Mouse (Mus musculus) cerebellum, adult 11-12 months (tissue): ENCODE results near the gene Ddx31.

Experiments used
- DNase-seq: peaks from one replicate; pipeline ENCODE4 v3.0.0; 2022

The Ddx31 gene

DNA sequence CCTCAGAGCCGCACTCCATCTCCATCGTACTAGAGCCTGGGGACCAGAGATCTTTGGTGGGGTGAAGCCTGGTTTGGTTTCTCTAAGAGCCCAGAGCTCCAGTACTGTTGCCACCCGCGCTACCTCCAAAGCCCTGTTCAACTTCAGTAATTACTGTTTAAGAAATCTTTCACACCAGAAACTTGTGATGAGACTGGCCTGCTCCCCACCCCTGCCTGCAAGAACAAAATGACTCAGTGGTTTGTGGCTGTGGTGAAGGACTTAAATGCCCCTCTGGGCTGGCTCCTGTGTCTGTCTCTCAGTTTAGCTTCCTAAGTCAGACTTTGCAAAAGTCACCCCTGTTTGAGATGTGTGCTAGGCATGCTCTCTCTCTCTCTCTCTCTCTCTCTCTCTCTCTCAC, 72.8 kb downstream of the Ddx31 start:
- DNase-seq = no peak

DNA sequence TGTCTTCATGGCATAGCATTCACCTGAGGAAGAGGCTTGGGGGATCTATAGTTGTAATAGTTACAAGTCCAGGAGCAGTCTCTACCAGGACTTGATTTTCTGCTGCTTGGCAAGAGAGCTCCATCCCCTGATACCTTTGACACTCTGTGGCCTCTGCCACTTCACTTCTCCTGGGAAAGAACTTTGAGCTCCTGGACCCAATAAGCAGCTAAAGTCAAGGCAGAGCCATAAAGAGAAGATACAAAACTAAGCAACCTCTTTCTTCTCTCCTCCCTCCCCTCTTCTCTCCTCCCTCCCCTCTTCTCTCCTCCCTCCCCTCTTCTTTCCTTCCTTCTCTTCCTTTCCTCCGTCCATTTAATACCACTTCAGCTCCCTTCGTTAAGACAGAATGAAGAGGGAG, 73.9 kb downstream of the Ddx31 start:
- no peak for DNase-seq

DNA sequence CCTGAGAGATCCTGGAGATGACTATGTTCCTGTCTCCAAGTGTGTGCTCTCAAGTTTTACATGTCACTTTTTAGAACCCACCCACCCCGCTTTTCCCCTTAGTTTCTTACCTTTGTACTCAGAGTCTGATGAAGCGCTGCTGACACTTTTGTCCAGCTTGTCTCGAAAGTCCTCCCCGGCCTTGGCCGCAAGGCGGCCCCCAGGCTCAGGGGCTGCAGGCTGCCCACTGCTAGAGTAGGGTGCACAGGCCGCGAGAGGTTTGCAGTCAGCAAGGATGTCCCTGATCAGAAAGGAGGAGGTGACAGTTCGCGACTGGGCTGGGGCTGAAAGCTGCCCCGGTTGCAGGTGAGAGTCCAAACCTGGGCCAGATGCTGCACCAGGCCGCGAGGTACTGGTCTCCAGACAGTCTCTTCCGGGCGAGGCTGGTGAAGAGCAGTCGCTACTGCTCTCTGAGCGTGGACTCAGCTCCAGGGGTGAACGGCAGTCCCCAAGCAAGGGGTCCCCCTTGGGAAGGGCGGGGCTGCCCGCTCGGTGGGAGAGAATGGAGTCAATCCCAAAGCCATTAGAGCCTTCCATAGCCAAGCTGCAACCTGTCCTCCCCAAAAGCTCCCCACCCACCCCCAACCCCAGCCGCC, 75.0 kb downstream of the Ddx31 start:
- DNase-seq = no peak

DNA sequence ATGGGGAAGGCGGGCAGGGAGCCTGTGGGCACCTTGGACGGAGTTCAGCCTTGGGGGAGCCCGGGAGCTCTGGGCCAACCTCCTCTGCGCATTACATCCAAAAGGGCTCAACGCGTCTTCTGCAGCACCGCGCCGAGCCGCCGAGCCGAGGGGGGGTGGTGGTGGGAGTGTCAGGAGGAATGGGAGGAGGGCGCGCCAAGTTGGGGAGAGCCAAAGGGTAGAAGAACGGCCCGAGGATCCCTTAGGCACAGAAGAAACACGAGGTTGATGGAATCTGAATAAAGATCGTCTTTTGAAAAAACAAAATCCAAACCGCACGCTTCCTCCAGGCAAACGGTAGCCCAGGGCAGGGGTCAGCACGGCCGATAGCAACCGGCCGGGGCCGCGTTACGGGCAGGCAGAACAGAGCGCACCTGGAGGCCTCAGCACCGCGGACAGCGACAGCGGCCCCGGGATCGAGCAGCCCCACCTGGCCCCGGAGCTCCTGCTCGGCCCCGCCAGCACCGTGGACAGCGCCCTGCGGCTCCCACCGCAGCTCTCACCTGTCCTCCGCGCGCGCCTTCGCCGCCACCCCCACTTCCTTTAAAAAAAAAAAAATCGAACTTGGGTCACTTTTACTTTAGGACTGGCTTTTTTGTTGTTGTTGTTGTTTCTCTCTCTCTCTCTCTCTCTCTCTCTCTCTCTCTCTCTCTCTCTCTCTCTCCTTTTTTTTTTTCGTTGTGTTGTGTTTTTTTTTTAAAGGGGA, 75.7 kb downstream of the Ddx31 start:
- DNase-seq = peak; percentile 57

DNA sequence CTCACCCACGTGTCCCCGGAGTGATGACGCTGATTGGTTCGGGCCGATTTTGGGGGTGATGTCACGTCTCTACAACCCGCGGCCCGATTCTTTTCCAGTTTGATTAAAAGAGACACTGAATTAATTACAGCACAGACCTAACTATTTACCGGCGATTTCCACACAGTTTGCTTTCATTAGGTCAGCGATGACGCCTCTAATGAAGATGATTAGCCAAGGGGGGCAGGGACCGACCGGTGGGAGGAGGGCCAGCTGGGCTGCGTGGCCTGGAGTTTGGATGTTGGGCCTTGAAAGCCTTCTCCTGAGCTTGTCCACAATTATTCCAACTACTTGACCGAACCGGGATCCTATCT, 76.3 kb downstream of the Ddx31 start, which contains the start of gene Barhl1:
Gene Barhl1, minus strand, starts transcription at position 156 of the 353 bp plus-strand sequence.
- DNase-seq = peak; percentile 74

DNA sequence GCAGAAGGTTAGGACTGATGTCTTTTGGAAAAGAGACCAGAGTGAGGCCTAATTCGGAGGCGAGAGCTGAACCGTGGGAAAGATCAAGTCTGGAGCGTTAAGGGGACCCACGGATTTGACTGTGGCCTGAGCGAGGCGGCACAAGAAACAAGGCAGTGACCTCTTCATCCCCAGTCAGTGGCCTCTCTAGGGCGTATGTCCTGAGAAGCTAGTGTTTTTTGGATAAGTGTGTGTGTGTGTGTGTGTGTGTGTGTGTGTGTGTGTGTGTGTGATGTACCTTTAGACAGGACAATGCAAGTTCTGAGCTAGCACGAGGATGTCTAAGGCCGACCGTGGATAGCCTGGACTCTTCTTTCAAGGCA, 76.9 kb downstream of the Ddx31 start:
- no peak for DNase-seq

DNA sequence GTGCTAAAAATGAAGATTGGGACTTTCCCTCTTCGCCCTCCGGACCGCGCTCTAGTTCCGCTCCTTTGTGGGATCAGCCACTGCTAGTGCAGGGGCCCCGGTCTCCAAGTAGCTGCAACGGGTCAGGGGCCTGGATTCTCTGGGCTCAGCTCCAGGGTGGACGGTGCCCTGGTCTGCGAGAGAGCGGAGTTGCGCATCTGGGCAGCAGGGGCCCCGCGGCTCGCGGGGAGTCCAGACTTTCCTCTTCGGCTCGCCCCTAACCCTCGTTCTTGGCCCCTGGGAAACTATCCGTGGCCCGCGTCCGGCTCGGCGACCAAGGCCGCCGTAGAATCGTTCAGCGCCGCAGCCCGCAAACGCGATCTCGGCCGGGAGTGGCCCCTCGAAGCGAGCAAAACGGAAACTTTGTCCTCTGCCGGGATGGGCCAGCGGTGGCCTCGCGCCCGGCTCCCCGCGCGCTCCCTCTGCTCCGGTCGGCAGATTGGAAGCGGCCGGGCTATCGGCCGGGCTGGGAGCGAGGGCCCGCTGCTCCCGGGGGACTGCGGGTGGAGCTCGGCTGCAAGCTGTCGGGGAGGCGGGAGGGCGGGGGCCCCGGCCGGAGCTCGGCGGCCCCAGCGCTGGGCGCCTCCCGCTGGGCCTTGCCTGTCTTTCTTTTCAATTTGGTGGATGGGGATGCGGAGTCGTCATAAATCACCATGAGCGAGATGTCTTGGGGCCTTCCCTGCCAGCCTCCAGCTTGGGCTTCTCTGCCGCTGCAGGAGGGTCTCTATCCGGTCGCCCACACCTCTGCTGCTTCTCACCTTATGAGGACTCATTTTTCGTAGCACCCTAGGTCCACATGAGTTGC, 77.5 kb downstream of the Ddx31 start:
- no peak for DNase-seq

DNA sequence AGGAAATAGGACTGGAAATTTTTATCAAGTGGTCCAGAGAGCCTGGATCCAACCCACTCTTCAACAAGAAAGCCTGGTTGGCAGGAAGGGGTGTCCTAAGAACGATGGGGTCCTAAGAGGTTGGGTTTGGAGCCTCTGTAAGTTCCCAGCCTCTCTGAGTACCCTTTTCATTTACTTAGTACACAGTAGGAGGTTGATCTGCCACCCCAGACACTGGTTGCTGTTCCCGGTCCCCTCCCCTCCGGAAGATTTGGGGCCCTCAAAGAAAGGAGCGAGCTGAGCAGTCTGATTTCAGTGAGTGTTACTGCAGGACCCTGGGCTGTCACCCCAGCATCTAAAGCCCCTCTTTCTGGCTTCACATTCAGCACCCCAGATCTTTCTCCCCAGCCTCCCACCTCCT, 78.8 kb downstream of the Ddx31 start:
- DNase-seq = no peak

DNA sequence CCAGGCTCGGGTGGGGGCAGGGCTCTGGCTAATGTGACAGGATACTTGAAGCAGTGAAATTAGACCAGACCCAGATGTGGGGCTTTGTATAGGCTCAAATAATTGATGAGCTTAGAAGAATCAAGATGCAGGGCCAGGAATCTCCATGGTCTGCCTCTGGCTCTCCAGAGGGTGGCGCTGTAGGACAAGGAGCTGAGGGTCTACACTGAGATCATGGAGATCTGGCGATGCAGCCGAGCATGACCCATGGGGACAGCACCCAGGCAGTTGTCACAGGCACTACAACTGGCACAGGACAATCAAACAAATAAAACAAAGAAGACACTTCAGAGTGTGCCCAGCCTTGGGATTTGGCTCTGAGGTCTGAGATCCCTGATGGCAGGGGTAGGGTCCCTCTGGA, 83.7 kb downstream of the Ddx31 start:
- DNase-seq = peak; percentile 53

DNA sequence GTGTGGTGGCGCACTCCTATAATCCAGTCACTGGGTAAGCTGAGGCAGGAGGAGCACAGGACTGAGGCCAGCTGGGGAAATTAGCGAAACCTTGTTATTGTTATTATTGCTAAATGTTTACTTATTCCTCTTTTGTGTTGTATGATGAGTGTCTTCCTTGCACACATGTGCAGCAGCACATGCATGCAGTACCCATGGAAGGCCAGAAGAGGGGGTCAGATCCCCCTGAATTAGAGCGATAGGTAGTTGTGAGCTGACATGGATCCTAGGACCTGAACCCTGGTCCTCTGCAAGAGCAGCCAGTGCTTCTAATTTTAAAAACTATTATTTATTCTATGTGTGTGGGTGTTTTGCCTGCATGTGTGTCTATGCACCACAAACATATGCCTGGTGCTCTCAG, 90.4 kb downstream of the Ddx31 start:
- DNase-seq = no peak

DNA sequence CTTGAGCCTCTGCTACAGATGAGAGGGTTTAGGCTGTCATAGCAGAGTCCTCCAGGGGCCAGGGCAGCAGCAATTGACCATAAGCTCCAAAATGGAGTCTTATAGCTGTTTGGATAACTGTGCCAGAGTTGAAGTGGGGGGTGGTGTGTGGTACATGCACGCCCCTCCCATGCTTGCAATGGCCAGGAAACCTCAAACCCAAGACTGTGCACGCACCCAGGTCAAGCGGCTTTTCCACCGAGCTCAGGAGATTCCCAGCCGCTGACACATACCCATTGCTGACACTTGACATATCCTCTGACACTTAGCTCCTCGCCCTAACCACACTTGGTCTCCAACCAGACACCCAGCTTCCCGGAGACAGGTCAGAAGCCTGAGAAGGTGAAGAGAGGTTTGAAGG, 98.8 kb downstream of the Ddx31 start:
- DNase-seq = no peak

DNA sequence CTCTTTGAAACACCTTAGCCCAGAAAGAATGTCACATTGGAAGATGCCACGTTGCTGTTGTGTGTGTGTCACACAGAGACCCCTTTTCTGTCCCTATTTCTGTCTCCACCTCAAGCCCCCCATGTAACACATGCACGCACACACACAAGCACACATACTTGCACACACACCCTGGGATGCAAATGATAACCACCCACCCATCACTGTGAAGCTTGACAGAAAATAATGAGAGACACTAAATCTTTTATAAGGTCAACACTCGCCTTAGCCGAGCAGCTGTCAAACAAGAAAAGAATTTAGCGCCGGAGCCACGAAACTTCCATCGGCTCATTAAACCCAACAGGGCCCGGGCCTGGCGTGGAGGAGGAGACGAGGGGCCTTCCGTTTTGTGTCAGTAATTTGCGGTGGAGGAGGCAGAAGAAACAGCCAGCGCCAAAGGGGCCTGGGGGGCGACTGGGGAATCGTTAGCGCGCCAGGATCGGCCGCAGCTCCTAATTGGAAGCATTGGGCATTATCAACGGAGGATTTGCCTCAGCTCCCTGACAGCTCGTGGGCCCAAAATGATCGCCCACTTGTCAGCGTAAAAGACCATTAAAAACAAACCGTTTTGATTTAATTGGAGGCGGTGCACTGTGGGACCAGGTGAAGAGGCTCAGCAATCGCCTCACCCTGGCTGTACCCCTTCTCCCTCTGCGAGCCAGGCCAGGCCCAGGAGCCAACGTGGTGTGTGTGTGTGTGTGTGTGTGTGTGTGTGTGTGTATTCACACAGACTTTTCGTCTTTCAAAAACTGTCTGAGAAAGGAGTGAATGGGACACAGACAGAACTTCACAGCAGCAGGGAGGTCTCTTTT, 103.7 kb downstream of the Ddx31 start:
- no peak for DNase-seq

DNA sequence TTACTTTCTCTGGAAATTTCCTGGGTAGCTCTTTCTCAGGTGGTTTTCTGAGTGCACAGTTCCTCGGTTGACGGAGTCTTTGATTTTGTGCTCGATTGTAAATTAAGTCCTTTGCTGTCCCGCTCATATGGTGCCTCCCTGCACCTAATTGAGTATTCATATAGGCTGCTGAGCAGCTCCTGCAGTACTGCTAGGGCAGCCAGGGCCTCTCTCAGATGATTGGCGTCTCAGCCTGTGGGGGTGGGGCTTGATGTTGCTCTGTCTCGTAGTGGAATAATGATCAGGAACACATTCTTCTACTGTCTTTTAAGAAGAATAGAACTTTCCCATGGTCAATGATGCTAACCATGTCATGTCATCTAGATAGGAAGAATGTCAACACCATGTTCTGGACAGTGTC, 105.2 kb downstream of the Ddx31 start:
- DNase-seq = no peak

DNA sequence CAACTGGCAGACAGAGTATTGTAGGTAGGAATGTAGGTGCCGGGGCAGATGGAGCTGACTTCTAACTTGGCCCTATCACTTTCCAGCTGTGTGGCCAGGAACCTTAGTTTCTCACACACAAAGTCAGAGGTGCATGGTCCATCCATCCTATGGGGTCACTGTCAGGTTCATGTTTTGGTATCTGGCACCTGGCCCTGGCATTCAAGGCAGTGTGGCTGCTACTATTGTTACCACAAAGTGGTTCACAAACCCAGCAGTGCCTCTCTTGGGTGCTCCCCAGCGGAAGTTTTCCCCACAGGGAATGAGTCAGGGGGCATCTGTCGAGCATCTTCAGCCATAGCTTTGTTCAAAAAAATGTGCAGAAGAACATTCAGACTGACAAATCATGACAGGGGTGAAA, 106.1 kb downstream of the Ddx31 start:
- DNase-seq = no peak

DNA sequence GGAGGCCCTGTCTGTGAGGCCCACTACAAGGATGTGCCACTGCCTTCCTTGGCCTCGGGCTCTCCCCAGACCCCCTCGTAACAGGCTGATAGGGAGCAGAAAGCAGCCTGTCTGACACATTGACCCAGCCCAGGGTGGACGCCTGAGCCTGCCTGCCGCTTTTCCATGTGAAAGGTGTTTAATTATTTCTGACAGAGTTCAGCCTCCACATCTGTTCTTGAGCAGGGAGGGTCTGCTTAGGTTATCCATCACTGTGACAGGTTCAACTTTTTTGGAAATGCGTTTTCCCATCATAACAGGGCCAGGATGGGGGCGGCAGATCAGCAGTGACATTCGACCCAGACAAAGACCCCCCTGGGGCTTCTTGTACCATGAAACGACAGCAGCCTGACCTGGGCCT, 112.8 kb downstream of the Ddx31 start:
- DNase-seq = no peak

DNA sequence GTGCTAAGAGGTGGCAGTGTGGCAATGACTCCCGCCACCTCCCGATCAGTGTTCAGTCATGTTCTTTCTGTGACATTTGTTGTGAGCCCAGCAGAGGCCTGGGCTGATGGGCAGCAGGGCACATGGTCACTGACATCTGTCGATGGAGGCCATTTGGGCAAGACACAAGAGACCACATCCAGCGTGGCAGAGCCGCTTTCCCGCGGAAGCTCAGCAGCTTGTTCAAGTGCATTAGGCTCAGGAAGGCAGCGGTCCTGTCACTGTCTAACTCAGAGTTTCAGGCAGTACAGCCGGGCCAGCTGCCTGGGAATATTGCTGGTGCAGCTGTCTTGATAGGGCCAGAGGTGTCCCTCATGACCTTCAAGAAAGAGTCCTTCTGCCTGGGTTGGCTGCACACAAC, 114.4 kb downstream of the Ddx31 start:
- DNase-seq = no peak
